Mouse (Mus musculus) lung, postnatal 0 days (tissue): ENCODE data around the gene Gm20390.

Experiments used
- CTCF ChIP-seq: IDR thresholded peaks from 2 replicates; pipeline ENCODE4 v1.5.1; 2016; ENCODE audit warnings: antibody characterized with exemption, mild to moderate bottlenecking
- EP300 ChIP-seq: IDR thresholded peaks from 2 replicates; pipeline ENCODE4 v1.6.1; 2016; ENCODE audit warnings: antibody characterized with exemption, mild to moderate bottlenecking, control low read depth

DNA sequence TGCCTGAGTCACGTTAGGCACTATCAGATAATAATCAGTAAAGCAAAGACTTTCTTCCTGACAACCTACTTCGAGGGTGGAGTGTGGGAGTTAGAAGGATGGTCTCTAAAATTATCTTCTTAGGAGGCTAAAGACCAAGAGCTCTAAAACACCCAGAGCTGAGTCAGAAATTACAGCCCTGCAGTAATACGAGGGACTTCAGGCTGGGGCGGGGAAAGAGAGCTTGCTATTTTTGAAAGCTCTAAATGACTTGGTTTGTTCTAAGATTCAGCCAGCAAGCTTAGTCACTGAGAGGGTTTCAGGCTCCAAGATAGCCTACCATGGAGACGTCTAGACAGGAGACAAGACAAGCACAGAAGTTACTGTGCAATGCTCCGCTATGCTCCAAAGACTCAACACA, 2.7 kb downstream of the Gm20390 start:
- TF ChIP-seq CTCF (no peak), EP300 (no peak)
